ENCODE assay signal across 8 mouse cellular contexts in genomic region chr11:60454080-60454744, GRCm38 (mm10). TPM values are rescaled to one million over a fixed set of nuclear protein-coding genes. Genes with fewer than 3 reads are reported as not detected.
DNase-seq lines count a peak whose midpoint lies in the region; ATAC-seq and TF ChIP-seq lines count a peak whose summit lies in the region.

Gene Drg2, plus strand, starts transcription at chr11:60454591.

- no peak; a peak in 1 of 4 replicates for TF ChIP-seq EP300 in MEL (IDR thresholded peaks at IDR 0.05; ENCODE audit: low read depth in 1 of 2, low read length in 2 of 2)

- peak within 1 kb of the TSS; percentile 87 for H3K9ac ChIP-seq in MEL (ENCODE audit: control insufficient read depth, low read depth, low read length, poor library complexity, severe bottlenecking)
- peak within 1 kb of the TSS; percentile 72 for H3K9ac ChIP-seq in forebrain, postnatal 0 days
- H3K9ac ChIP-seq in lung, embryonic 15.5 days = peak within 1 kb of the TSS; percentile 69

- H3K4me1 ChIP-seq in MEL (ENCODE audit: control insufficient read depth in 1 of 2, insufficient read depth in 2 of 2, low read length in 2 of 2) = peaks cover 0 to 12% of the 10 kb centered on the region in 2 experiments; a peak in 3 of 4 replicates
- H3K4me1 ChIP-seq in cerebellum, adult 2 months (ENCODE audit: control insufficient read depth, insufficient read depth, low read length) = peaks cover 10% of the 10 kb centered on the region
- peaks cover 9% of the 10 kb centered on the region; the same call in 1 of the 2 replicates for H3K4me1 ChIP-seq in forebrain, postnatal 0 days (ENCODE audit: insufficient read depth)
- peaks cover 18% of the 10 kb centered on the region for H3K4me1 ChIP-seq in lung, embryonic 15.5 days

- TF ChIP-seq POLR2A in MEL (IDR thresholded peaks at IDR 0.05; ENCODE audit: control insufficient read depth in 1 of 2, insufficient read depth in 1 of 2, low read depth in 1 of 2, low read length in 2 of 2, poor library complexity in 1 of 2) = peak; percentile 77 to 99
- peak; percentile 95; the same call in 1 of the 2 replicates for TF ChIP-seq POLR2A in cerebellum, adult 2 months (IDR thresholded peaks at IDR 0.05; ENCODE audit: borderline replicate concordance, insufficient read depth, low read length)

- TF ChIP-seq RAD21 in MEL (IDR thresholded peaks at IDR 0.05; ENCODE audit: low read depth, low read length) = no peak

- H3K36me3 ChIP-seq in MEL (ENCODE audit: control insufficient read depth in 1 of 2, insufficient read depth in 2 of 2, low read length in 2 of 2) = peaks cover 3 to 10% of the 10 kb centered on the region in 2 experiments; a peak in 2 of 4 replicates
- peaks cover 29% of the 10 kb centered on the region for H3K36me3 ChIP-seq in forebrain, postnatal 0 days (ENCODE audit: insufficient read depth)
- H3K36me3 ChIP-seq in lung, embryonic 15.5 days = peaks cover 31% of the 10 kb centered on the region

- peak in 1 of 3 experiments; percentile 24; a peak in 1 of 6 replicates for TF ChIP-seq CTCF in MEL (IDR thresholded peaks at IDR 0.05 in 2 of 3, conservative IDR thresholded peaks at IDR 0.05 in 1 of 3; ENCODE audit: control insufficient read depth in 1 of 3, insufficient read depth in 1 of 3, low read depth in 2 of 3, low read length in 3 of 3, poor library complexity in 1 of 3, severe bottlenecking in 1 of 3)
- TF ChIP-seq CTCF in cerebellum, adult 2 months (IDR thresholded peaks at IDR 0.05; ENCODE audit: borderline replicate concordance, insufficient read depth, low read depth, low read length) = no peak
- TF ChIP-seq CTCF in forebrain, postnatal 0 days (IDR thresholded peaks at IDR 0.05; ENCODE audit: low read depth) = no peak

- H3K27ac ChIP-seq in MEL (ENCODE audit: control insufficient read depth, low read depth, low read length) = peak within 1 kb of the TSS; percentile 73
- 0 out of 2 replicates have a peak within 1 kb of the TSS, but pooled peaks have one; percentile 6 for H3K27ac ChIP-seq in cerebellum, adult 2 months (ENCODE audit: insufficient read depth, low read length)
- H3K27ac ChIP-seq in forebrain, postnatal 0 days (ENCODE audit: low read depth, low read length) = peak within 1 kb of the TSS; percentile 75
- peak within 1 kb of the TSS; percentile 52 for H3K27ac ChIP-seq in lung, embryonic 15.5 days

- 4% methylated on average over 27 of the region's 27 CpGs for WGBS in cerebellum, adult 2 months
- WGBS in forebrain, postnatal 0 days = 5% methylated on average over 27 of the region's 27 CpGs
- 3% methylated on average over 27 of the region's 27 CpGs for WGBS in lung, embryonic 15.5 days

- ATAC-seq in forebrain, postnatal 0 days = peak; percentile 98
- peak; percentile 87; the same call in 1 of the 2 replicates for ATAC-seq in lung, embryonic 15.5 days (ENCODE audit: borderline replicate concordance, extremely low read depth, low FRiP score, low TSS enrichment)

- peak within 1 kb of the TSS; percentile 75 for H3K4me2 ChIP-seq in forebrain, postnatal 0 days (ENCODE audit: low read depth)
- peak within 1 kb of the TSS; percentile 81 for H3K4me2 ChIP-seq in lung, embryonic 15.5 days

- peak; percentile 99 for DNase-seq in MEL (ENCODE audit: low read depth, low spot score)
- peak; percentile 86 to 93 for DNase-seq in cerebellum, adult 2 months
- DNase-seq in forebrain, postnatal 0 days = peak; percentile 97
- peak; percentile 95 for DNase-seq in heart, postnatal 4 days
- DNase-seq in layer of hippocampus, adult 8-10 months (ENCODE audit: low spot score in 2 of 2) = peak; percentile 83 to 90
- DNase-seq in ovary, adult 18-20 months (ENCODE audit: low spot score) = peak; percentile 73
- peak; percentile 95 for DNase-seq in thymus, postnatal 0 days (ENCODE audit: low spot score)

- no peaks in the 10 kb centered on the region for H3K27me3 ChIP-seq in MEL (ENCODE audit: control insufficient read depth in 1 of 2, insufficient read depth in 2 of 2, low read length in 2 of 2)
- no peaks in the 10 kb centered on the region for H3K27me3 ChIP-seq in cerebellum, adult 2 months (ENCODE audit: control insufficient read depth, insufficient read depth, low read length)
- H3K27me3 ChIP-seq in forebrain, postnatal 0 days (ENCODE audit: insufficient read depth, low read length) = no peaks in the 10 kb centered on the region
- H3K27me3 ChIP-seq in lung, embryonic 15.5 days = no peaks in the 10 kb centered on the region

- peaks cover 16% of the 10 kb centered on the region for H3K79me2 ChIP-seq in MEL (ENCODE audit: control insufficient read depth, insufficient read depth, low read length, poor library complexity)

- peak within 1 kb of the TSS; percentile 71 to 90 for H3K4me3 ChIP-seq in MEL (ENCODE audit: control insufficient read depth in 1 of 2, insufficient read depth in 1 of 2, low read depth in 2 of 2, low read length in 2 of 2)
- peak within 1 kb of the TSS; percentile 79 for H3K4me3 ChIP-seq in cerebellum, adult 2 months (replicated peaks; ENCODE audit: insufficient read depth, low read depth, low read length)
- H3K4me3 ChIP-seq in forebrain, postnatal 0 days (ENCODE audit: low read depth, low read length) = peak within 1 kb of the TSS; percentile 69
- peak within 1 kb of the TSS; percentile 65 for H3K4me3 ChIP-seq in lung, embryonic 15.5 days

- no peaks in the 10 kb centered on the region for H3K9me3 ChIP-seq in MEL (replicated peaks; ENCODE audit: insufficient read depth, low read length)
- no peaks in the 10 kb centered on the region for H3K9me3 ChIP-seq in forebrain, postnatal 0 days (ENCODE audit: low read length)
- H3K9me3 ChIP-seq in lung, embryonic 15.5 days = no peaks in the 10 kb centered on the region

TF ChIP-seq in MEL, 35 proteins besides CTCF, POLR2A, EP300 and RAD21 (continues in another document):
- no peak for TF ChIP-seq ZC3H11A (IDR thresholded peaks at IDR 0.05; ENCODE audit: low read depth, low read length)
- peak; percentile 58 for TF ChIP-seq ZNF384 (IDR thresholded peaks at IDR 0.05; ENCODE audit: low read depth, low read length)
- peak; percentile 74 for TF ChIP-seq KAT2A (conservative IDR thresholded peaks at IDR 0.05; ENCODE audit: low read depth, low read length)
- TF ChIP-seq UBTF (IDR thresholded peaks at IDR 0.05; ENCODE audit: borderline replicate concordance, insufficient read depth, low read depth, low read length) = peak; percentile 64; the same call in 1 of the 2 replicates
- TF ChIP-seq CHD1 (IDR thresholded peaks at IDR 0.05; ENCODE audit: low read depth, low read length) = 0 out of 2 replicates have a peak, but pooled peaks have one; percentile 17
- TF ChIP-seq ETS1 (IDR thresholded peaks at IDR 0.05; ENCODE audit: low read depth, low read length) = peak; percentile 73
- no peak; the same call in none of the 2 replicates for TF ChIP-seq MAZ (IDR thresholded peaks at IDR 0.05; ENCODE audit: low read depth, low read length)
- TF ChIP-seq CHD2 (IDR thresholded peaks at IDR 0.05; ENCODE audit: low read length) = no peak; the same call in 1 of the 2 replicates
- peak; percentile 96 for TF ChIP-seq MAX (IDR thresholded peaks at IDR 0.05; ENCODE audit: low read length)
- peak; percentile 57 for TF ChIP-seq RCOR1 (IDR thresholded peaks at IDR 0.05; ENCODE audit: low read depth, low read length)
- no peak for TF ChIP-seq MAFK (IDR thresholded peaks at IDR 0.05; ENCODE audit: borderline replicate concordance, low read depth, low read length)
- no peak; the same call in 1 of the 2 replicates for TF ChIP-seq SMC3 (IDR thresholded peaks at IDR 0.05; ENCODE audit: low read depth, low read length)
- no peak for TF ChIP-seq NRF1 (IDR thresholded peaks at IDR 0.05; ENCODE audit: insufficient read depth, low read depth, low read length, poor library complexity, severe bottlenecking)
- peak; percentile 27; the same call in 1 of the 2 replicates for TF ChIP-seq GATA1 (IDR thresholded peaks at IDR 0.05; ENCODE audit: low read depth, low read length)
- peak; percentile 97 for TF ChIP-seq MXI1 (IDR thresholded peaks at IDR 0.05; ENCODE audit: low read depth, low read length)
- no peak; the same call in 1 of the 2 replicates for TF ChIP-seq E2F4 (IDR thresholded peaks at IDR 0.05; ENCODE audit: borderline replicate concordance, low read depth, low read length)
- no peak; the same call in 1 of the 2 replicates for TF ChIP-seq BHLHE40 (IDR thresholded peaks at IDR 0.05; ENCODE audit: borderline replicate concordance, low read depth, low read length)
- TF ChIP-seq TBP (IDR thresholded peaks at IDR 0.05; ENCODE audit: low read depth, low read length) = peak; percentile 97
- peak; percentile 97 for TF ChIP-seq HCFC1 (IDR thresholded peaks at IDR 0.05; ENCODE audit: low read depth, low read length)
- peak; percentile 97 for TF ChIP-seq ZMIZ1 (IDR thresholded peaks at IDR 0.05; ENCODE audit: low read depth, low read length)
- peak; percentile 89 for TF ChIP-seq ELF1 (IDR thresholded peaks at IDR 0.05; ENCODE audit: low read depth, low read length)
- peak; percentile 89 for TF ChIP-seq TCF12 (IDR thresholded peaks at IDR 0.05; ENCODE audit: low read depth, low read length)
- no peak for TF ChIP-seq TAL1 (IDR thresholded peaks at IDR 0.05; ENCODE audit: low read length)
- no peak for TF ChIP-seq JUND (IDR thresholded peaks at IDR 0.05; ENCODE audit: low read depth, low read length)
- TF ChIP-seq SIN3A (IDR thresholded peaks at IDR 0.05; ENCODE audit: low read length) = peak; percentile 97
- TF ChIP-seq POLR2AphosphoS2 (IDR thresholded peaks at IDR 0.05; ENCODE audit: low read length) = peak; percentile 98
- TF ChIP-seq MEF2A (IDR thresholded peaks at IDR 0.05; ENCODE audit: extremely low read depth, insufficient replicate concordance, low read depth, low read length, poor library complexity, severe bottlenecking) = no peak
- TF ChIP-seq ZKSCAN1 (IDR thresholded peaks at IDR 0.05; ENCODE audit: low read depth, low read length) = no peak
- TF ChIP-seq USF1 (IDR thresholded peaks at IDR 0.05; ENCODE audit: low read depth, low read length) = peak; percentile 78
- TF ChIP-seq MYC (IDR thresholded peaks at IDR 0.05; ENCODE audit: low read depth, low read length) = peak; percentile 97

RNA-seq across cellular contexts. Expression of gene Drg2, which starts in this region (rescaled TPM):
- total RNA-seq in MEL (2012; rRNA removed) = 133 and 140 TPM in 2 replicates
- 100 to 1,000 TPM; 121 to 214 TPM for polyA plus RNA-seq in MEL (2012; ENCODE audit: insufficient read depth in 1 of 2, insufficient read length in 2 of 2, low read depth in 1 of 2, low replicate concordance in 2 of 2, missing spikeins in 1 of 2)
- polyA plus RNA-seq in cerebellum, adult 2 months (2012; rRNA removed) = 101 and 110 TPM in 2 replicates
- 78.1 and 82.6 TPM in 2 replicates for total RNA-seq in forebrain, postnatal 0 days (2014; rRNA removed)
- polyA plus RNA-seq in forebrain, postnatal 0 days (2015; fragmentation: Nextera tagmentation; extraction: Ambion mirVana) = 79.3 and 83.8 TPM in 2 replicates
- 10 to 100 TPM; 42.7 to 44.0 TPM for total RNA-seq in heart, postnatal 4 days (2021)
- total RNA-seq in layer of hippocampus, adult 8-10 months (2022) = 10 to 100 TPM; 69.5 to 79.9 (median 74.5) TPM
- 104 and 106 TPM in 2 replicates for polyA plus RNA-seq in lung, embryonic 15.5 days (2015; fragmentation: Nextera tagmentation; extraction: Ambion mirVana)
- polyA plus RNA-seq in thymus, postnatal 0 days (2015; fragmentation: Nextera tagmentation; extraction: Ambion mirVana) = 71.2 and 74.1 TPM in 2 replicates

Comparison
In these comparisons a context has a peak if more than half of its experiments do, and no peak if none do; other contexts are left out.
1. Peak in every context shown above with its lines: DNase-seq, ATAC-seq, H3K4me3 ChIP-seq and H3K27ac ChIP-seq.
2. H3K27ac ChIP-seq: peak in every context shown above with its lines; median percentile 75 in forebrain, postnatal 0 days; 73 in MEL; 52 in lung, embryonic 15.5 days; 6 in cerebellum, adult 2 months.